Mouse (Mus musculus): ENCODE measurements around the gene Rprd1b.

DNA sequence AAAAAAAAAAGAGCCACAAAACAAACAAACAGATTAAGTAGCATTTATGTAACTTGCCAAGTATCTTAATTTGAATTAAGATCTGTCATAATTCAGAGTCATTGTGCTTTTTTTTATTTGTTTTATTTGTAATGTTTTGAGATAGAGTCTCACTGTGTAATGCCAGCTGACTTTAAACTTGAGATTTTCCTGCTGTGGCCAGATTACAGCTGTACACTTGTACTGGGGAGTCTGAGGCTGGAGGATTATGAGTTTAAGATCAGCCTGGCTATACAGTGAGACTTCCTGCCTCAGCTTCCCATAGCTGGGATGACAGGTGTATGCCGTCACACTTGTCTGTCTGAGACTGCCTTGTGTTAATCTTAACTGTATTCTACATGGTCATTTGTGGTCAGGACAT, 20.4 kb downstream of the Rprd1b start:
- TF ChIP-seq CTCF (conservative IDR thresholded peaks at IDR 0.05; ENCODE audit: insufficient read depth, insufficient read length, low read depth, low read length) = no peak
- TF ChIP-seq POLR2A (IDR thresholded peaks at IDR 0.05; ENCODE audit: low read depth, low read length) = no peak

Data from kidney, adult 2 months (tissue).